Mouse (Mus musculus) MEL (cell line): ENCODE measurements around the gene Ifnar2. TPM values are rescaled to one million over a fixed set of nuclear protein-coding genes. Genes with fewer than 3 reads are reported as not detected.

ENCODE experiments used
- DNase-seq: peaks from one replicate; pipeline ENCODE4 v3.0.0; 2011; ENCODE audit warnings: low read depth, low spot score
- H3K27ac ChIP-seq: 2 replicates; pipeline ENCODE4 v1.5.1; 2012; ENCODE audit warnings: low read depth, mild to moderate bottlenecking, control low read depth, low read length, moderate library complexity; ENCODE audit not compliant: control insufficient read depth
- H3K27me3 ChIP-seq, 2 experiments: fragments of 150-350 bp in 1 of 2; sonication (generic) in 1 of 2; 2 replicates each; pipeline ENCODE4 v1.6.1; 2012; ENCODE audit warnings: low read length in 2 of 2, mild to moderate bottlenecking in 2 of 2, improper control_type of control experiment in 1 of 2, moderate library complexity in 1 of 2; ENCODE audit not compliant: insufficient read depth in 2 of 2, control insufficient read depth in 1 of 2
- H3K36me3 ChIP-seq, 2 experiments: 2 replicates each; pipeline ENCODE4 v1.6.1; 2012 to 2014; ENCODE audit warnings: low read length in 2 of 2, improper control_type of control experiment in 1 of 2, inconsistent platforms in 1 of 2, mild to moderate bottlenecking in 1 of 2; ENCODE audit not compliant: insufficient read depth in 2 of 2, control insufficient read depth in 1 of 2
- H3K4me1 ChIP-seq, 2 experiments: fragments of 150-350 bp in 1 of 2; sonication (generic) in 1 of 2; 2 replicates each; pipeline ENCODE4 v1.6.1; 2012; ENCODE audit warnings: low read length in 2 of 2, improper control_type of control experiment in 1 of 2, mild to moderate bottlenecking in 1 of 2; ENCODE audit not compliant: insufficient read depth in 2 of 2, control insufficient read depth in 1 of 2
- H3K4me3 ChIP-seq, 2 experiments: fragments of 150-350 bp in 1 of 2; sonication (generic) in 1 of 2; 2 replicates each; pipeline ENCODE4 v1.5.1; 2012; ENCODE audit warnings: low read depth in 2 of 2, low read length in 2 of 2, mild to moderate bottlenecking in 2 of 2, moderate library complexity in 2 of 2, control low read depth in 1 of 2, improper control_type of control experiment in 1 of 2; ENCODE audit not compliant: control insufficient read depth in 1 of 2, insufficient read depth in 1 of 2
- H3K79me2 ChIP-seq: 2 replicates; pipeline ENCODE4 v1.6.1; 2012; ENCODE audit warnings: mild to moderate bottlenecking, low read length, moderate library complexity; ENCODE audit not compliant: control insufficient read depth, poor library complexity, insufficient read depth
- H3K9ac ChIP-seq: 2 replicates; pipeline ENCODE4 v1.6.1; 2012; ENCODE audit warnings: low read depth, mild to moderate bottlenecking, control low read depth, low read length, moderate library complexity; ENCODE audit not compliant: control insufficient read depth, poor library complexity, severe bottlenecking
- H3K9me3 ChIP-seq: fragments of 150-350 bp; sonication (generic); replicated peaks from 2 replicates; pipeline ENCODE4 v1.6.1; 2012; ENCODE audit warnings: mild to moderate bottlenecking, low read length, improper control_type of control experiment, moderate library complexity; ENCODE audit not compliant: insufficient read depth
- BHLHE40 ChIP-seq: IDR thresholded peaks from 2 replicates; pipeline ENCODE4 v1.6.1; 2012; ENCODE audit warnings: low read depth, mild to moderate bottlenecking, inconsistent platforms, low read length, improper control_type of control experiment, borderline replicate concordance
- CHD1 ChIP-seq: IDR thresholded peaks from 2 replicates; pipeline ENCODE4 v1.6.1; 2012; ENCODE audit warnings: low read depth, mild to moderate bottlenecking, inconsistent platforms, low read length, improper control_type of control experiment
- CHD2 ChIP-seq: IDR thresholded peaks from 2 replicates; pipeline ENCODE4 v1.6.1; 2011; ENCODE audit warnings: low read length, improper control_type of control experiment
- CTCF ChIP-seq, 3 experiments: IDR thresholded peaks in 2 of 3; conservative IDR thresholded peaks in 1 of 3; 2 replicates each; pipeline ENCODE4 v1.5.1; 2011 to 2012; ENCODE audit warnings: low read length in 3 of 3, low read depth in 2 of 3, mild to moderate bottlenecking in 2 of 3, improper control_type of control experiment in 1 of 3, inconsistent platforms in 1 of 3, mixed read lengths in 1 of 3, moderate library complexity in 1 of 3; ENCODE audit not compliant: control insufficient read depth in 1 of 3, insufficient read depth in 1 of 3, poor library complexity in 1 of 3, severe bottlenecking in 1 of 3
- E2F4 ChIP-seq: IDR thresholded peaks from 2 replicates; pipeline ENCODE4 v1.6.1; 2011; ENCODE audit warnings: low read depth, low read length, improper control_type of control experiment, borderline replicate concordance
- ETS1 ChIP-seq: IDR thresholded peaks from 2 replicates; pipeline ENCODE4 v1.6.1; 2012; ENCODE audit warnings: low read depth, mild to moderate bottlenecking, inconsistent platforms, low read length, improper control_type of control experiment, moderate library complexity
- GABPA ChIP-seq: IDR thresholded peaks from 2 replicates; pipeline ENCODE4 v1.6.1; 2012; ENCODE audit warnings: low read depth, mild to moderate bottlenecking, inconsistent platforms, low read length, improper control_type of control experiment, moderate library complexity
- MAZ ChIP-seq: IDR thresholded peaks from 2 replicates; pipeline ENCODE4 v1.6.1; 2012; ENCODE audit warnings: low read depth, mild to moderate bottlenecking, inconsistent platforms, low read length, improper control_type of control experiment
- NELFE ChIP-seq: IDR thresholded peaks from 2 replicates; pipeline ENCODE4 v1.6.1; 2011; ENCODE audit warnings: low read depth, low read length, improper control_type of control experiment
- NRF1 ChIP-seq: IDR thresholded peaks from 2 replicates; pipeline ENCODE4 v1.6.1; 2014; ENCODE audit warnings: low read depth, mild to moderate bottlenecking, inconsistent platforms, low read length, improper control_type of control experiment, moderate library complexity; ENCODE audit not compliant: poor library complexity, insufficient read depth, severe bottlenecking
- POLR2AphosphoS2 ChIP-seq: IDR thresholded peaks from 2 replicates; pipeline ENCODE4 v1.6.1; 2011; ENCODE audit warnings: low read length, improper control_type of control experiment
- SIN3A ChIP-seq: IDR thresholded peaks from 2 replicates; pipeline ENCODE4 v1.6.1; 2012; ENCODE audit warnings: low read length, improper control_type of control experiment, inconsistent platforms
- SMC3 ChIP-seq: IDR thresholded peaks from 2 replicates; pipeline ENCODE4 v1.6.1; 2011; ENCODE audit warnings: low read depth, low read length, improper control_type of control experiment
- TAL1 ChIP-seq: IDR thresholded peaks from 2 replicates; pipeline ENCODE4 v1.6.1; 2012; ENCODE audit warnings: mild to moderate bottlenecking, inconsistent platforms, low read length, moderate library complexity, mixed read lengths
- TBP ChIP-seq: IDR thresholded peaks from 2 replicates; pipeline ENCODE4 v1.8.0; 2011; ENCODE audit warnings: low read depth, low read length, improper control_type of control experiment
- UBTF ChIP-seq: IDR thresholded peaks from 2 replicates; pipeline ENCODE4 v1.6.1; 2012; ENCODE audit warnings: low read depth, mild to moderate bottlenecking, inconsistent platforms, low read length, improper control_type of control experiment, moderate library complexity, borderline replicate concordance; ENCODE audit not compliant: insufficient read depth
- USF1 ChIP-seq: IDR thresholded peaks from 2 replicates; pipeline ENCODE4 v1.6.1; 2014; ENCODE audit warnings: low read depth, mild to moderate bottlenecking, inconsistent platforms, low read length, improper control_type of control experiment, moderate library complexity
- ZMIZ1 ChIP-seq: IDR thresholded peaks from 2 replicates; pipeline ENCODE4 v1.6.1; 2012; ENCODE audit warnings: low read depth, mild to moderate bottlenecking, inconsistent platforms, low read length, improper control_type of control experiment, moderate library complexity
- ZNF384 ChIP-seq: IDR thresholded peaks from 2 replicates; pipeline ENCODE4 v1.6.1; 2012; ENCODE audit warnings: low read depth, mild to moderate bottlenecking, inconsistent platforms, low read length, improper control_type of control experiment
- polyA plus RNA-seq, 2 experiments: library from polyadenylated mRNA; stranded (reverse) in 1 of 2; unstranded in 1 of 2; fragments of >175 nt in 1 of 2; fragments of >200 nt in 1 of 2; gene quantifications; 2 replicates each; pipeline versions ENCODE4 v1.2.1 to v1.2.4; 2012; ENCODE audit warnings: low replicate concordance in 2 of 2, low read depth in 1 of 2; ENCODE audit not compliant: insufficient read length in 2 of 2, insufficient read depth in 1 of 2, missing spikeins in 1 of 2
- total RNA-seq: library from RNA; depleted of rRNA; stranded (reverse); fragments of 300-350 nt; gene quantifications from 2 replicates; pipeline ENCODE4 v1.2.3, GENCODE M21; 2012

The Ifnar2 gene
- total and polyA plus RNA-seq, 3 experiments: 21.8 to 38.3 TPM; not detected in 1

- Histone ChIP-seq H3K36me3 (peaks cover 2 to 4% of the 10 kb centered on the region in 2 experiments; a peak in 3 of 4 replicates), H3K9me3 (no peaks in the 10 kb centered on the region), H3K9ac (no peak overlapping the region), H3K4me3 (no peak overlapping the region), H3K79me2 (no peaks in the 10 kb centered on the region), H3K4me1 (peaks cover 0 to 6% of the 10 kb centered on the region in 2 experiments; a peak in 1 of 4 replicates), H3K27ac (no peak overlapping the region), H3K27me3 (no peaks in the 10 kb centered on the region)
- TF ChIP-seq UBTF: no peak
- no peak for TF ChIP-seq TAL1
- no peak for TF ChIP-seq SMC3
- TF ChIP-seq USF1: no peak
- TF ChIP-seq ZMIZ1: no peak
- no peak for TF ChIP-seq NELFE
- no peak for TF ChIP-seq TBP
- TF ChIP-seq GABPA: no peak
- TF ChIP-seq ETS1: no peak
- no peak for TF ChIP-seq POLR2AphosphoS2
- TF ChIP-seq MAZ: no peak
- TF ChIP-seq ZNF384: no peak
- TF ChIP-seq CHD1: no peak
- no peak for TF ChIP-seq NRF1
- DNase-seq: no peak
These were observed 45.9 kb downstream of the Ifnar2 start for GRCm38 (mm10) chr16:91418531-91418930.

- no peaks in the 10 kb centered on the region for H3K27me3 ChIP-seq
- H3K27ac ChIP-seq: no peak overlapping the region
- H3K36me3 ChIP-seq: no peaks in the 10 kb centered on the region
- no peaks in the 10 kb centered on the region for H3K4me1 ChIP-seq
- no peak overlapping the region for H3K9ac ChIP-seq
- H3K9me3 ChIP-seq: no peaks in the 10 kb centered on the region
- no peaks in the 10 kb centered on the region for H3K79me2 ChIP-seq
- no peak for DNase-seq
- no peak overlapping the region for H3K4me3 ChIP-seq
- no peak for TF ChIP-seq UBTF
- TF ChIP-seq ZMIZ1: no peak
- TF ChIP-seq E2F4: no peak
- TF ChIP-seq SIN3A: no peak
- no peak for TF ChIP-seq NRF1
- no peak for TF ChIP-seq CHD2
- TF ChIP-seq CTCF (IDR thresholded peaks at IDR 0.05 in 2 of 3, conservative IDR thresholded peaks at IDR 0.05 in 1 of 3; ENCODE audit: control insufficient read depth in 1 of 3, insufficient read depth in 1 of 3, low read depth in 2 of 3, low read length in 3 of 3, poor library complexity in 1 of 3, severe bottlenecking in 1 of 3): no peak
- TF ChIP-seq ZNF384: no peak
- TF ChIP-seq GABPA: no peak
- TF ChIP-seq BHLHE40: no peak
- no peak for TF ChIP-seq TAL1
These were observed 53.2 kb downstream of the Ifnar2 start for GRCm38 (mm10) chr16:91425816-91426215.
